Comparison of ENCODE assay signal across 13 mouse cellular contexts in genomic region chr2:19160368-19161114, GRCm38 (mm10). TPM values are rescaled to one million over a fixed set of nuclear protein-coding genes. Genes with fewer than 3 reads are reported as not detected.
DNase-seq lines count a peak whose midpoint lies in the region; ATAC-seq lines count a peak whose summit lies in the region.
"Had no signal": no experiment of that assay in that cellular context is flagged by ENCODE, and none has a peak within 500 bp of the region (broad histone marks: within the 10 kb centered on the region; RNA-seq: fewer than 3 reads in every experiment).

No protein-coding gene starts in this region.

- H3K4me3 ChIP-seq in midbrain, embryonic 15.5 days = no peak overlapping the region
- H3K4me3 ChIP-seq: erythroblast, embryonic 14.5 days; liver, embryonic 15.5 days had no signal

- no peaks in the 10 kb centered on the region for H3K27me3 ChIP-seq in midbrain, embryonic 15.5 days (replicated peaks)
- H3K27me3 ChIP-seq: liver, embryonic 15.5 days had no signal

- no peaks in the 10 kb centered on the region for H3K9me3 ChIP-seq in midbrain, embryonic 15.5 days
- H3K9me3 ChIP-seq: liver, embryonic 15.5 days had no signal

- no peak overlapping the region for H3K9ac ChIP-seq in midbrain, embryonic 15.5 days
- H3K9ac ChIP-seq: liver, embryonic 15.5 days had no signal

- no peaks in the 10 kb centered on the region for H3K4me1 ChIP-seq in midbrain, embryonic 15.5 days
- H3K4me1 ChIP-seq: liver, embryonic 15.5 days had no signal

- 18% methylated on average over 8 of the region's 8 CpGs for WGBS in midbrain, embryonic 15.5 days

- no peaks in the 10 kb centered on the region for H3K36me3 ChIP-seq in midbrain, embryonic 15.5 days (replicated peaks)
- H3K36me3 ChIP-seq: liver, embryonic 15.5 days had no signal

- DNase-seq in adrenal gland, adult (ENCODE audit: inconsistent age in 2 of 2, low spot score in 1 of 2) = peak; percentile 17 to 36
- DNase-seq in adrenal gland, postnatal 10 days = no peak
- peak; percentile 19 for DNase-seq in kidney, adult 11 months
- DNase-seq in kidney, adult 18-20 months = no peak
- DNase-seq in kidney, adult 9 months = peak; percentile 30
- peak; percentile 14 for DNase-seq in retina, embryonic 14.5 days (ENCODE audit: low spot score)
- DNase-seq in gastrocnemius, postnatal 36 days = no peak
- DNase-seq: cerebellum, postnatal 14 days; gastrocnemius, postnatal 14 days had no signal

- ATAC-seq in midbrain, embryonic 15.5 days (replicated peaks) = no peak
- ATAC-seq: Patski had no signal

- H3K27ac ChIP-seq in midbrain, embryonic 15.5 days = no peak overlapping the region
- H3K27ac ChIP-seq: liver, embryonic 15.5 days had no signal

- no peak overlapping the region for H3K4me2 ChIP-seq in midbrain, embryonic 15.5 days
- H3K4me2 ChIP-seq: liver, embryonic 15.5 days had no signal

- intact Hi-C loops in gastrocnemius, postnatal 36 days (cut with DNase I) = no loop called here

RNA-seq across cellular contexts. Expression of gene Armc3, which starts 38.6 kb away (rescaled TPM):
- total RNA-seq in adrenal gland, postnatal 10 days (2021) = under 1 TPM; 0.09 to 0.12 TPM
- 1.3 and 1.7 TPM in 2 replicates for polyA plus RNA-seq in midbrain, embryonic 15.5 days (2015; fragmentation: Nextera tagmentation; extraction: Ambion mirVana)
- not detected for total RNA-seq in gastrocnemius, postnatal 36 days (2021)
- total RNA-seq: gastrocnemius, postnatal 14 days had no signal
- polyA plus RNA-seq: erythroblast, embryonic 14.5 days; Patski had no signal

Comparison
In these comparisons a context has a peak if more than half of its experiments do, and no peak if none do; other contexts are left out.
1. DNase-seq: peak in adrenal gland, adult (2 of 2), kidney, adult 11 months (single experiment), kidney, adult 9 months (single experiment) and retina, embryonic 14.5 days (single experiment); none in adrenal gland, postnatal 10 days (single experiment), kidney, adult 18-20 months (single experiment) and gastrocnemius, postnatal 36 days (0 of 2).